Mouse (Mus musculus) testis, adult 10 weeks (tissue): ENCODE data around the gene Ppp1r1c. TPM values are rescaled to one million over a fixed set of nuclear protein-coding genes. Genes with fewer than 3 reads are reported as not detected.

Experiments used
- polyA plus RNA-seq: library from polyadenylated mRNA; stranded (reverse); fragments of 350-450 nt; fragmentation: Illumina TruSeq; extraction: RNeasy Lipid Tissue Mini Kit (QIAGEN cat#74804); gene quantifications from one replicate; pipeline ENCODE4 v1.2.3, GENCODE M21; 2014; ENCODE audit warnings: low read depth, low replicate concordance

Gene Ppp1r1c
- 64.7 TPM for polyA plus RNA-seq

DNA sequence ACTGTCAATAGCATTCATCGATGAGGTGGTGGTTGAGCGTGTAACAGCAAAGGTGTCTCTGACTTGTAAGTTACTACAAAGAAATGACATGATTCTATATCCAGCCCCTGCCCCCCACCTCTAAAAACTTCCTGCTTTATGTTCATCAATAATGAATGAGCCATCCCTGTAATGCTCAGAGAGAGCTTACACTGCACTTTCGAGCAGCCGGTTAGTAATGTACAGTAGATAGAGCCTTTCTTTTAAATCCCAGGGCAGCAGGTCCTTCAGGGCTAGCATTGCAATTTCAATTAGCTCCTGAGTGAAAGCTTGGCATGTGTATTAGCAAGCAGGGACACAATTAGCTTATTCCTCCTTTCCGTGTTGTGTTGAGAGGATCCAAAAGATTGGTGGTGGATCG, at the start of gene Ppp1r1c:
Ppp1r1c (plus strand) TSS at position 206 of the 400 bp plus-strand sequence.

Other genes with a start within 250 kb of the Ppp1r1c start
- gene Itprid2, start 72.4 kb upstream of the Ppp1r1c start, polyA plus RNA-seq: 14.2 TPM